Mouse (Mus musculus): ENCODE results near the gene Ppil1. TPM values are rescaled to one million over a fixed set of nuclear protein-coding genes. Genes with fewer than 3 reads are reported as not detected.

Gene Ppil1
- total and polyA plus RNA-seq, 3 experiments, result 115 to 135 (median 122) TPM

DNA sequence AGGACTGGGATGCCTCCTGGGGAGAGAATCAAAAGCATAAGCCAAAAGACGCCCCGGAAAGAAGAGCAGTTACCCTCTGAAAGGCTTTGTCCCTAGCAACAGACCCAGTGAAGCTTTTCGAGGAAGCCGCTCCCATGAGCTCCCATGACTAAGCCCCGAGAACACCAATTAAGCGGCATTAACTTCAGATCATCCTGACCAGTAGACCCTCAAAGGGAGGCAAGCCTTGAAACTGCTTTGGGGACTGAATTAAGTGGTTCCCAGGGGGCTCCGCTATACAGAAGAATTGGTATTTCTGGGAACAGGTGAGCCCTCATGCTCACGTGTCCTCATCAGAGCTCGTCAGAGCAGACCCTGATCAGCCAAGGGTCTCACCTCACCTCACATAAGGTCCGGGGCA, 49.3 kb downstream of the Ppil1 start:
- Histone ChIP-seq H3K79me2 (ENCODE audit: control insufficient read depth, insufficient read depth, low read length, poor library complexity) (no peaks in the 10 kb centered on the region), H3K27me3 (ENCODE audit: control insufficient read depth in 1 of 2, insufficient read depth in 2 of 2, low read length in 2 of 2) (peaks cover 12% of the 10 kb centered on the region in 2 experiments), H3K9me3 (replicated peaks; ENCODE audit: insufficient read depth, low read length) (no peaks in the 10 kb centered on the region), H3K4me3 (ENCODE audit: control insufficient read depth in 1 of 2, insufficient read depth in 1 of 2, low read depth in 2 of 2, low read length in 2 of 2) (no peak overlapping the region), H3K27ac (ENCODE audit: control insufficient read depth, low read depth, low read length) (no peak overlapping the region), H3K36me3 (ENCODE audit: control insufficient read depth in 1 of 2, insufficient read depth in 2 of 2, low read length in 2 of 2) (no peaks in the 10 kb centered on the region), H3K4me1 (ENCODE audit: control insufficient read depth in 1 of 2, insufficient read depth in 2 of 2, low read length in 2 of 2) (no peaks in the 10 kb centered on the region), H3K9ac (ENCODE audit: control insufficient read depth, low read depth, low read length, poor library complexity, severe bottlenecking) (no peak overlapping the region)
- TF ChIP-seq POLR2AphosphoS5 (IDR thresholded peaks at IDR 0.05; ENCODE audit: borderline replicate concordance, low read depth, low read length) (no peak), MAX (IDR thresholded peaks at IDR 0.05; ENCODE audit: low read length) (no peak), CTCF (IDR thresholded peaks at IDR 0.05 in 2 of 3, conservative IDR thresholded peaks at IDR 0.05 in 1 of 3; ENCODE audit: control insufficient read depth in 1 of 3, insufficient read depth in 1 of 3, low read depth in 2 of 3, low read length in 3 of 3, poor library complexity in 1 of 3, severe bottlenecking in 1 of 3) (no peak)
- no peak for DNase-seq (ENCODE audit: low read depth, low spot score)

DNA sequence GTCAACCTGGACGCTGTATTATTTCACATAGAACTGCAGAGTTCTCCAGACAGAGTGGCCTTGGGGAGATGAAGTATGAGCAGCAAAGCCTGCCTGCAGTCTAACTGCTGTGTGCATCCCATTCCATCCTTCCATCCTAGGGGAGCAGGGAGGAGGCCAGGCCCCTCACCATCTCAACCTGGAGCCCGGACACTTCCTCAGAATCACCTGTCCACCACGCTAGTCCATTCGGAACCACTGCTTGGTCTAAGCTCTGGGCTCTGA, 49.9 kb downstream of the Ppil1 start:
- no peaks in the 10 kb centered on the region for H3K36me3 ChIP-seq (ENCODE audit: control insufficient read depth in 1 of 2, insufficient read depth in 2 of 2, low read length in 2 of 2)
- H3K4me3 ChIP-seq (ENCODE audit: control insufficient read depth in 1 of 2, insufficient read depth in 1 of 2, low read depth in 2 of 2, low read length in 2 of 2), result no peak overlapping the region
- H3K9me3 ChIP-seq (replicated peaks; ENCODE audit: insufficient read depth, low read length), result no peaks in the 10 kb centered on the region
- no peaks in the 10 kb centered on the region for H3K4me1 ChIP-seq (ENCODE audit: control insufficient read depth in 1 of 2, insufficient read depth in 2 of 2, low read length in 2 of 2)
- no peak overlapping the region for H3K27ac ChIP-seq (ENCODE audit: control insufficient read depth, low read depth, low read length)
- TF ChIP-seq MYC (IDR thresholded peaks at IDR 0.05; ENCODE audit: low read depth, low read length) (no peak), HCFC1 (IDR thresholded peaks at IDR 0.05; ENCODE audit: low read depth, low read length) (no peak), POLR2AphosphoS2 (IDR thresholded peaks at IDR 0.05; ENCODE audit: low read length) (no peak), USF2 (IDR thresholded peaks at IDR 0.05; ENCODE audit: borderline replicate concordance in 1 of 2, insufficient read depth in 1 of 2, low read depth in 1 of 2, low read length in 2 of 2) (no peak), GABPA (IDR thresholded peaks at IDR 0.05; ENCODE audit: low read depth, low read length) (no peak)
- peaks cover 12% of the 10 kb centered on the region in 2 experiments for H3K27me3 ChIP-seq (ENCODE audit: control insufficient read depth in 1 of 2, insufficient read depth in 2 of 2, low read length in 2 of 2)
- H3K9ac ChIP-seq (ENCODE audit: control insufficient read depth, low read depth, low read length, poor library complexity, severe bottlenecking), result no peak overlapping the region
- DNase-seq (ENCODE audit: low read depth, low spot score), result no peak
- no peaks in the 10 kb centered on the region for H3K79me2 ChIP-seq (ENCODE audit: control insufficient read depth, insufficient read depth, low read length, poor library complexity)

DNA sequence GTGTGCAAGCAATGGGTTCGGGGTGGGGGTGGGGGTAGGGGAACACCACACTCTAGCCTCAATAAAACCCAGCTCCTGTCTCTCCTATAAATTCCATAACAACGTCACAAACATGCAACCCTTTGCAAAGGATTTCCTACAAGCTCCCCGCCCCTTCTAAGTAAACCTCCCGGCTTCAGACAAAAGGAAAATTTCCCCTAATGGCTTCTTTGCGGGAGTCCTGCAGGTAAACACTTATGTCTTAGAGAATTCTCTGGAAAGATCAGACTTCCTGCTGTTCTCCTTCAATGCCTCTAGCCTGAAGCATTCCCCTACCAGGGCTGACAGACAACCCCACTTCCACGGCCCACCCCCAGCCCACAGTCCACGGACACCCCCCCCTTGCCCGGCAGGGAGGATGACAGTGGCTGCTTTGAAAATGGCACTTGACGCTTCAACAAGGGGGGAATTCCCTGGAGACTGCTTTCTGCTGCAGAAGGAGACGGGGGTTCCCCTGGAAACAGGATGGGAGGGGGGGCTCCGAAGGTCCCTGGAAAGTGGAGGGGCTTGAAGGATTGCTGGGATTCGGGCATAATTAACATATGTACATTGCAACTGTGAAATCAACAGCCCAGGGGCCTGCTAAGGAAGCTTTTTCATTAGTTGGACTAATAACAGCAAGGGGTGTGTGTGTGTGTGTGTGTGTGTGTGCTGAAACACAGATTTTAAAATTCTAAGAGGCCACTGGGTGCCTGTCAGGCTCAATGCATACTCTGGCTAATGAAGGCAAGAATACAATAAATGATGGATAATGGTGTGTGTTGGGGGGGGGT, 50.4 kb downstream of the Ppil1 start:
- no peak for TF ChIP-seq JUND (IDR thresholded peaks at IDR 0.05; ENCODE audit: low read depth, low read length)
- TF ChIP-seq MAX (IDR thresholded peaks at IDR 0.05; ENCODE audit: low read length), result no peak
- TF ChIP-seq GATA1 (IDR thresholded peaks at IDR 0.05; ENCODE audit: low read depth, low read length), result no peak
- no peak for TF ChIP-seq TCF12 (IDR thresholded peaks at IDR 0.05; ENCODE audit: low read depth, low read length)
- TF ChIP-seq USF2 (IDR thresholded peaks at IDR 0.05; ENCODE audit: borderline replicate concordance in 1 of 2, insufficient read depth in 1 of 2, low read depth in 1 of 2, low read length in 2 of 2), result no peak
- TF ChIP-seq ZC3H11A (IDR thresholded peaks at IDR 0.05; ENCODE audit: low read depth, low read length), result no peak
- TF ChIP-seq HCFC1 (IDR thresholded peaks at IDR 0.05; ENCODE audit: low read depth, low read length), result no peak
- TF ChIP-seq ZNF384 (IDR thresholded peaks at IDR 0.05; ENCODE audit: low read depth, low read length), result no peak
- TF ChIP-seq MAFK (IDR thresholded peaks at IDR 0.05; ENCODE audit: borderline replicate concordance, low read depth, low read length), result no peak
- TF ChIP-seq MAZ (IDR thresholded peaks at IDR 0.05; ENCODE audit: low read depth, low read length), result no peak
- TF ChIP-seq TAL1 (IDR thresholded peaks at IDR 0.05; ENCODE audit: low read length), result no peak
- no peak for TF ChIP-seq BHLHE40 (IDR thresholded peaks at IDR 0.05; ENCODE audit: borderline replicate concordance, low read depth, low read length)
- TF ChIP-seq ZKSCAN1 (IDR thresholded peaks at IDR 0.05; ENCODE audit: low read depth, low read length), result no peak
- H3K79me2 ChIP-seq (ENCODE audit: control insufficient read depth, insufficient read depth, low read length, poor library complexity), result no peaks in the 10 kb centered on the region
- no peaks in the 10 kb centered on the region for H3K4me1 ChIP-seq (ENCODE audit: control insufficient read depth in 1 of 2, insufficient read depth in 2 of 2, low read length in 2 of 2)
- H3K4me3 ChIP-seq (ENCODE audit: control insufficient read depth in 1 of 2, insufficient read depth in 1 of 2, low read depth in 2 of 2, low read length in 2 of 2), result no peak overlapping the region
- H3K9ac ChIP-seq (ENCODE audit: control insufficient read depth, low read depth, low read length, poor library complexity, severe bottlenecking), result no peak overlapping the region
- DNase-seq (ENCODE audit: low read depth, low spot score), result no peak
- peaks cover 12% of the 10 kb centered on the region in 2 experiments for H3K27me3 ChIP-seq (ENCODE audit: control insufficient read depth in 1 of 2, insufficient read depth in 2 of 2, low read length in 2 of 2)
- H3K36me3 ChIP-seq (ENCODE audit: control insufficient read depth in 1 of 2, insufficient read depth in 2 of 2, low read length in 2 of 2), result no peaks in the 10 kb centered on the region
- H3K9me3 ChIP-seq (replicated peaks; ENCODE audit: insufficient read depth, low read length), result no peaks in the 10 kb centered on the region
- H3K27ac ChIP-seq (ENCODE audit: control insufficient read depth, low read depth, low read length), result no peak overlapping the region

Data from MEL (cell line).